Mouse (Mus musculus): Measurements from ENCODE around the gene Eda. TPM values are rescaled to one million over a fixed set of nuclear protein-coding genes. Genes with fewer than 3 reads are reported as not detected.

Gene Eda
- polyA plus RNA-seq, 1 experiment from 2014 or later = 1.8 TPM

DNA sequence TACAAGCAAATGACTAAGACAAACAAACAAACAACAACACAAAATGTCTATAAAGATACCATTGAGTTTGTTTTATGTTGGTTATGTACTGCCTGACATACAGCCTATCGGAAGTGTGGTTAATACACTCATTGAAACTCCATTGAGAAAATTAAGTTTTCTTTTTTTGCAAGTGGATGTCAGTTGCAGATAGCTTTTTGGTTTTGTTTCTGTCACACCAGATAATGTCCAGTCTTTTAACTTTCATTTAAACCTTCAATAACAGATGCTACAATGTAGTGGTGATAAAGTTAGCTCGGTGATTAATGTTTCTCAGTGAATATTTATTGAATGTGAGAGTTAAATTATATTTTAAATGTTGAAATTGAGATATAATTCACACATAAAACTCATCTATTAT lies 23.9 kb downstream of the Eda start:
- no peak for ATAC-seq (ENCODE audit: insufficient number of reproducible peaks, low FRiP score, low TSS enrichment, low read depth)
- 88% methylated on average over 2 of the region's 2 CpGs for WGBS
- no peaks in the 10 kb centered on the region for H3K27me3 ChIP-seq (ENCODE audit: control insufficient read depth, insufficient read depth, low read length)

DNA sequence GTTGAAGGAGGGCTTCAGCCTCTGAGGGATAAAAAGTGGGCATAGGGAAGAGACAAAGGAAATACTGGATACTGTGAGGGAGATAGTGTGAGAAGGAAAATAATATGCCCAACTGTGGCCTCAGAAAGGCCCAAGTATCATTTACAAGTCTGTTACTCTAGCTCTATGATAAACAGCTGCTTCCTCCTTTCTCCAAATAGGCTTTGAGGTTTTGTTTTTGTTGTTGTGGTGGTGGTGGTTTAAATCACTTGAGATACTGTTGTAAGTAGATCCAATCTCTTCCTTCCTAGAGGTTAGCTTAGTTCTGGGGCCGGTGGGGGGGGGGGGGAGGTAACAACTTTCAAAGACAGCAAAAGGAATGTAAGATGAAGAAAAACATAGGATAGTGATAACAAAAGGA lies 143.0 kb downstream of the Eda start:
- WGBS = 33% methylated on average over 1 of the region's 1 CpGs
- H3K4me1 ChIP-seq (ENCODE audit: control insufficient read depth, insufficient read depth, low read length) = no peaks in the 10 kb centered on the region
- no peaks in the 10 kb centered on the region for H3K27me3 ChIP-seq (ENCODE audit: control insufficient read depth, insufficient read depth, low read length)
- H3K4me3 ChIP-seq (ENCODE audit: low read depth, low read length) = no peak overlapping the region
- no peak for DNase-seq (ENCODE audit: low spot score)
- no peak overlapping the region for H3K9ac ChIP-seq (ENCODE audit: low read length)
- no peaks in the 10 kb centered on the region for H3K36me3 ChIP-seq (ENCODE audit: control insufficient read depth, insufficient read depth, low read length)
- no peak overlapping the region for H3K27ac ChIP-seq (replicated peaks; ENCODE audit: low read depth, low read length)
- no peaks in the 10 kb centered on the region for H3K9me3 ChIP-seq (ENCODE audit: control insufficient read depth, low read length)
- no peak overlapping the region for H3K4me2 ChIP-seq (ENCODE audit: low read depth, severe bottlenecking)
- no peak for ATAC-seq (ENCODE audit: insufficient number of reproducible peaks, low FRiP score, low TSS enrichment, low read depth)

More for the DNA sequence above, 23.9 kb downstream of the Eda start:
- no peak overlapping the region for H3K9ac ChIP-seq (ENCODE audit: low read length)
- H3K4me1 ChIP-seq (ENCODE audit: control insufficient read depth, insufficient read depth, low read length) = no peaks in the 10 kb centered on the region
- no peak overlapping the region for H3K4me3 ChIP-seq (ENCODE audit: low read depth, low read length)
- no peaks in the 10 kb centered on the region for H3K9me3 ChIP-seq (ENCODE audit: control insufficient read depth, low read length)
- no peaks in the 10 kb centered on the region for H3K36me3 ChIP-seq (ENCODE audit: control insufficient read depth, insufficient read depth, low read length)
- H3K27ac ChIP-seq (replicated peaks; ENCODE audit: low read depth, low read length) = no peak overlapping the region
- DNase-seq (ENCODE audit: low spot score) = no peak
- no peak overlapping the region for H3K4me2 ChIP-seq (ENCODE audit: low read depth, severe bottlenecking)

DNA sequence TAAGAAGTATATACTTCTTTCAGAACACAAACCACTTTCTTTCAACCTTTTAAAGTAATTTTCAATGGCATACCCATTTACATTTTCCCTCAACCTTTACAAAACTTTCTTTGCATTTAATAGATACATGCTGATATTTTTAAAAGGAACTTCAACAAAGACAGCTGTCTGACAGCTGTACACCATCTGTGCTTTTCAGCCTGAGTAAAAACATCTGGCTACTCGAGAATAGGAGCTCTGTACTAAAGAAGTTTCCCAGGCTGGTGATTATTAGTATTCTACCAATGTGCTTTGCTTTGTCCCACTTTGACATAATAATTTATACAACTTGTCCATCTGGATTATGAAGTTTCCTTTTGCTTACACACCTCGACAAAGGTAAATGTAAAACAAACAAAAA lies 219.9 kb downstream of the Eda start:
- DNase-seq (ENCODE audit: low spot score) = no peak
- 22% methylated on average over 2 of the region's 2 CpGs for WGBS

DNA sequence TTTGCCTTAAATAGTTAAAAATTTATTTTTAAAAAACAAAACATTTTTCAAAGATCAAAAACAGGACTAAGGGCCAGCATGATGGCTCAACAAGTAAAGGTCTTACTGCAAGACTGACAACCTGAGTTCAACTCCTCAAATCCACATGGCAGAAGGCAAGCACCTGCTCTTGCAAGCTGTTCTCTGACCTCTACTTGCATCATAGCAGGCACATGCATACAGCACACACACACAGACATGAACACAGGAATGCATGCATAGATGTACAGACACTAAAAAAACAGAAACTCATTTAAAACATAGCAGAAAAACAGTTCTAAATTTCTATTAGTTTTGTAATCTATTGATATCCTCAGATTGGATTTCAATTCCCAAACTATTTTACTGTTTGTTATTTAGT lies 338.2 kb downstream of the Eda start:
- Histone ChIP-seq H3K4me2 (ENCODE audit: low read depth, severe bottlenecking) (no peak overlapping the region), H3K9ac (ENCODE audit: low read length) (no peak overlapping the region), H3K27me3 (ENCODE audit: control insufficient read depth, insufficient read depth, low read length) (no peaks in the 10 kb centered on the region), H3K4me1 (ENCODE audit: control insufficient read depth, insufficient read depth, low read length) (no peaks in the 10 kb centered on the region), H3K27ac (replicated peaks; ENCODE audit: low read depth, low read length) (no peak overlapping the region), H3K4me3 (ENCODE audit: low read depth, low read length) (no peak overlapping the region), H3K9me3 (ENCODE audit: control insufficient read depth, low read length) (no peaks in the 10 kb centered on the region), H3K36me3 (ENCODE audit: control insufficient read depth, insufficient read depth, low read length) (no peaks in the 10 kb centered on the region)
- ATAC-seq (ENCODE audit: insufficient number of reproducible peaks, low FRiP score, low TSS enrichment, low read depth) = no peak
- DNase-seq (ENCODE audit: low spot score) = no peak

More for the DNA sequence above, 219.9 kb downstream of the Eda start:
- Histone ChIP-seq H3K9me3 (ENCODE audit: control insufficient read depth, low read length) (no peaks in the 10 kb centered on the region), H3K27ac (replicated peaks; ENCODE audit: low read depth, low read length) (no peak overlapping the region), H3K4me3 (ENCODE audit: low read depth, low read length) (no peak overlapping the region), H3K36me3 (ENCODE audit: control insufficient read depth, insufficient read depth, low read length) (no peaks in the 10 kb centered on the region), H3K4me1 (ENCODE audit: control insufficient read depth, insufficient read depth, low read length) (no peaks in the 10 kb centered on the region), H3K9ac (ENCODE audit: low read length) (no peak overlapping the region), H3K4me2 (ENCODE audit: low read depth, severe bottlenecking) (no peak overlapping the region), H3K27me3 (ENCODE audit: control insufficient read depth, insufficient read depth, low read length) (no peaks in the 10 kb centered on the region)
- no peak for ATAC-seq (ENCODE audit: insufficient number of reproducible peaks, low FRiP score, low TSS enrichment, low read depth)

DNA sequence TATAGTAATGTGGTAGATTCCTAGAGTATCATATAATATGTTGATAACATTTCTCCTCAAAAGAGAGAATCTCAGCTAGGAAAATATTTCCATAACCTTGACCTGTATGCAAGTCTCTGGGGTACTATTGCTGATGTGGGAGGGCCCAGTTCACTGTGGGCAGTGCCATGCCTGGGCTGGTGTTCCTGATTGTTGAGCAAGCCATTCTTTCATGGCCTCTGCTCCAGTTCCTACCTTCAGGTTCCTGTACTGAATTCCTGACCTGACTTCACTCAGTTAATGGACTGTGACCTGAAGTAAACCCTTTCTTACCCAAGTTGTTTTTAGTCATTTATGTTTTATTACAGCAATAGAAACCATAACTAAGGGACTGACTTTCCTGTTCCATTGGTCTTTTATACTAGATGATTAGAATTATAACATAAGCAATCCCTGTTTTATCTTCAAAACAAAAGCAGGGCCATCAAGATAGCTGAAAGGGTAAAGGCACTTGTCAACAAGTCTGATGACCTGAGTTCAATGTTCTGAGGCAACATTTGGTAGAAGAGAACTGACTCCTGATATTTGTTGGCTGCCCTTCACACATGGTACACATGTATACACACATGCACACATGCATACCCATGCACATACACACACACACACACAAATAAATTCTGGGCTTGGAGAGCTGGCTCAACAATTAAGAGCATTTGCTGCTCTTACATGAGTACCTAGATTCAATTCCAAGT lies 338.9 kb downstream of the Eda start:
- Histone ChIP-seq H3K36me3 (ENCODE audit: control insufficient read depth, insufficient read depth, low read length) (no peaks in the 10 kb centered on the region), H3K9ac (ENCODE audit: low read length) (no peak overlapping the region), H3K4me2 (ENCODE audit: low read depth, severe bottlenecking) (no peak overlapping the region), H3K27me3 (ENCODE audit: control insufficient read depth, insufficient read depth, low read length) (no peaks in the 10 kb centered on the region), H3K27ac (replicated peaks; ENCODE audit: low read depth, low read length) (no peak overlapping the region), H3K9me3 (ENCODE audit: control insufficient read depth, low read length) (no peaks in the 10 kb centered on the region), H3K4me3 (ENCODE audit: low read depth, low read length) (no peak overlapping the region), H3K4me1 (ENCODE audit: control insufficient read depth, insufficient read depth, low read length) (no peaks in the 10 kb centered on the region)
- ATAC-seq (ENCODE audit: insufficient number of reproducible peaks, low FRiP score, low TSS enrichment, low read depth) = no peak
- no peak for DNase-seq (ENCODE audit: low spot score)

DNA sequence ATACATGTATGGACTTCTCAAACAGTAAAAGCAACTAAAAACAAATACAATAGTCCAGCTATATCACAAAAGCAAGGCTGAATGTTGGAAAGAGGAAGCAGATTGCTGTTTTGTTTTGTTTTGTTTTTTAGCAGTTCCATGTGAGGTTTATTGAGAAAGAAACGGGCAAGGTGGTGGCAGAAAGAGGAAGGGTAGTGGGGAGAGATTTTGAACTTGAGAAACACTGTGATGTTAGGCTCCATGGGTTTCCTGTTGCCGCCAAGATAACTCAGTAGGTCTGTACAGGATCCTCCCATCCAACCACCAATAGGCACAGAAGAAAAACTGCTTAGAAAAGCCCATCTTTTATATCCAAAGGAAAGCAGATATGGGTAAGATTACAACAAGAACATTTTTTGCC lies 365.3 kb downstream of the Eda start:
- Histone ChIP-seq H3K36me3 (ENCODE audit: control insufficient read depth, insufficient read depth, low read length) (no peaks in the 10 kb centered on the region), H3K27me3 (ENCODE audit: control insufficient read depth, insufficient read depth, low read length) (no peaks in the 10 kb centered on the region), H3K4me1 (ENCODE audit: control insufficient read depth, insufficient read depth, low read length) (no peaks in the 10 kb centered on the region), H3K4me3 (ENCODE audit: low read depth, low read length) (no peak overlapping the region), H3K27ac (replicated peaks; ENCODE audit: low read depth, low read length) (no peak overlapping the region), H3K9ac (ENCODE audit: low read length) (no peak overlapping the region), H3K9me3 (ENCODE audit: control insufficient read depth, low read length) (no peaks in the 10 kb centered on the region), H3K4me2 (ENCODE audit: low read depth, severe bottlenecking) (no peak overlapping the region)
- ATAC-seq (ENCODE audit: insufficient number of reproducible peaks, low FRiP score, low TSS enrichment, low read depth) (no peak), DNase-seq (ENCODE audit: low spot score) (no peak)
- WGBS = 71% methylated on average over 2 of the region's 2 CpGs

DNA sequence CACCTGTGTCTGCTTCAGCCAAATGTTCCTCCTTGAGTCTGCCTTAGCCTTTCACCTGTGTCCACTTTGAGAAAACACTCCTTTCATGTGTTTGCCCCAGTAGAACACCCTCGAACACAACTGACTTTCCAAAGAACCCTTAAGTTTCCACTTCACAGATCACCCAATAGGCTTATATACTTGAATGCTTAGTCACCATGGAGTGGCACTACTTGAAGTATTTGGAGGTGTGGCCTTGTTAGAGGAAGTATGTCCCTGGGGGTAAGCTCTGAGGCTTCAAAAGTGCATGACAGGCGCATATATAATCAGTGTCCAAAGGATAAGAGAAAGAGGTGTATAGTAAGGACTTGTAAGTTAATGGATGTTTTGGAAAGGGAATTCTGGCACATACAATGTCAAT lies 369.0 kb downstream of the Eda start:
- no peak overlapping the region for H3K9ac ChIP-seq (ENCODE audit: low read length)
- no peaks in the 10 kb centered on the region for H3K9me3 ChIP-seq (ENCODE audit: control insufficient read depth, low read length)
- H3K36me3 ChIP-seq (ENCODE audit: control insufficient read depth, insufficient read depth, low read length) = no peaks in the 10 kb centered on the region
- H3K4me1 ChIP-seq (ENCODE audit: control insufficient read depth, insufficient read depth, low read length) = no peaks in the 10 kb centered on the region
- DNase-seq (ENCODE audit: low spot score) (no peak), ATAC-seq (ENCODE audit: insufficient number of reproducible peaks, low FRiP score, low TSS enrichment, low read depth) (no peak)
- no peak overlapping the region for H3K4me2 ChIP-seq (ENCODE audit: low read depth, severe bottlenecking)
- H3K4me3 ChIP-seq (ENCODE audit: low read depth, low read length) = no peak overlapping the region
- no peaks in the 10 kb centered on the region for H3K27me3 ChIP-seq (ENCODE audit: control insufficient read depth, insufficient read depth, low read length)
- H3K27ac ChIP-seq (replicated peaks; ENCODE audit: low read depth, low read length) = no peak overlapping the region
- 85% methylated on average over 2 of the region's 2 CpGs for WGBS

DNA sequence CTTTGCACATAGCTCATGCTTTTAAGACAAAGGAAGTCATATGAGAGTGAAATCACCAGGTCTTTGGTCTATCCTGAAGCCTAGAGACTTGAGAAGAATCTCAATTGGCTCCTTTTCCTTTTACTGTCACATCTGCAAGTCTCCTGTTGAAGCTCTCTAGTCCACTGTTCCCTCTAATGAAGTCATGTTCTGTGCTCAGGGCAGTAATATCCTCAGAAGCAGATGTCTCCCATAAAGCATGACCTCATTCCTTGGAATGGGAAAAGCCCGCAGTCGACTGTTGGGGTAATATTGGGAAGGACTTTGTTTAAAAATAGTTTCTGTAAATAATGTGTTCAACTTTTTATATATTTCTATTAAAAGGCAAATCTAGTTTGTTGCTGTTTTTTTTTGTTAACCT lies 381.6 kb downstream of the Eda start:
- ATAC-seq (ENCODE audit: insufficient number of reproducible peaks, low FRiP score, low TSS enrichment, low read depth) (no peak), DNase-seq (ENCODE audit: low spot score) (no peak)
- H3K4me1 ChIP-seq (ENCODE audit: control insufficient read depth, insufficient read depth, low read length) = no peaks in the 10 kb centered on the region
- H3K9ac ChIP-seq (ENCODE audit: low read length) = no peak overlapping the region
- H3K27ac ChIP-seq (replicated peaks; ENCODE audit: low read depth, low read length) = no peak overlapping the region
- no peaks in the 10 kb centered on the region for H3K36me3 ChIP-seq (ENCODE audit: control insufficient read depth, insufficient read depth, low read length)
- H3K4me2 ChIP-seq (ENCODE audit: low read depth, severe bottlenecking) = no peak overlapping the region
- 78% methylated on average over 2 of the region's 2 CpGs for WGBS
- no peaks in the 10 kb centered on the region for H3K27me3 ChIP-seq (ENCODE audit: control insufficient read depth, insufficient read depth, low read length)
- H3K9me3 ChIP-seq (ENCODE audit: control insufficient read depth, low read length) = no peaks in the 10 kb centered on the region
- H3K4me3 ChIP-seq (ENCODE audit: low read depth, low read length) = no peak overlapping the region

DNA sequence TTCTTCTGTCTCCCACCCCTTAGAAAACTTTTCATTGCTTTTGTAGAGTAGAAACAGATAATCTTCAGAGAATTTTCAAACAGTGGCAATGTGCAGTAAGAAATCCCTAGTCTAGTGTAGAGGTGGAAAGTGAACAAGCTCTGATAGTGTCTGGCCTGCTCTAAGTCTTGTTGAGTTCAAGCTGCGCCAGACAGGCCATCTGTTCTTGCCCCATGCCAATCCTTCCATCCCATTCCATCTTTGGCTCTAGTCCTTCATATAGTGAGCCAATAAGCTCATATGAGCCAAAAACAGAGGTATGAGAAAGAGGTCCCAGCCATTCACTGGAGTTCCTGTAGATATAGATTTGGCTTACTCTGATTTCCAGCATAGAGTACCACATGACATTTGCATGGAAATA lies 414.5 kb downstream of the Eda start:
- WGBS = 86% methylated on average over 1 of the region's 1 CpGs
- Histone ChIP-seq H3K9me3 (ENCODE audit: control insufficient read depth, low read length) (no peaks in the 10 kb centered on the region), H3K27me3 (ENCODE audit: control insufficient read depth, insufficient read depth, low read length) (0 out of 2 replicates have a peak, but pooled peaks cover 2% of the 10 kb centered on the region), H3K36me3 (ENCODE audit: control insufficient read depth, insufficient read depth, low read length) (no peaks in the 10 kb centered on the region), H3K4me1 (ENCODE audit: control insufficient read depth, insufficient read depth, low read length) (no peaks in the 10 kb centered on the region), H3K4me2 (ENCODE audit: low read depth, severe bottlenecking) (no peak overlapping the region), H3K9ac (ENCODE audit: low read length) (no peak overlapping the region), H3K4me3 (ENCODE audit: low read depth, low read length) (no peak overlapping the region), H3K27ac (replicated peaks; ENCODE audit: low read depth, low read length) (no peak overlapping the region)
- DNase-seq (ENCODE audit: low spot score) (no peak), ATAC-seq (ENCODE audit: insufficient number of reproducible peaks, low FRiP score, low TSS enrichment, low read depth) (no peak)
